Mouse (Mus musculus) mouse embryonic stem cell (cell line): ENCODE data around the gene Apoa5.

Source experiments
- in situ Hi-C, 2 experiments: fragments of 300-500 bp; cut with MboI; formaldehyde crosslinking; loops; 1 replicate in 1 of 2; 3 replicates in 1 of 2; pipeline ENCODE4 v1.14.3; 2019 to 2020; ENCODE audit warnings: low sequenced_read_pairs in 2 of 2, low pct_unique_long_range_greater_than_20kb in 1 of 2, mixed read lengths in 1 of 2; ENCODE audit not compliant: unreplicated experiment in 1 of 2

Gene Apoa5

GRCm38 (mm10) chr9:46256658-46257385 is 11.6 kb upstream of the Apoa5 start:
- in situ Hi-C loops, result no loop called here

- in situ Hi-C loops, result no loop called here
Measured at GRCm38 (mm10) chr9:46257546-46257945, 10.9 kb upstream of the Apoa5 start.

GRCm38 (mm10) chr9:46259111-46259510 is 9.3 kb upstream of the Apoa5 start:
- in situ Hi-C loops, result no loop called here

GRCm38 (mm10) chr9:46261131-46261530 is 7.3 kb upstream of the Apoa5 start:
- in situ Hi-C loops, result no loop called here

GRCm38 (mm10) chr9:46269125-46269524 is 692 bp downstream of the Apoa5 start:
- in situ Hi-C loops, result no loop called here

GRCm38 (mm10) chr9:46270782-46271181 is 2.3 kb downstream of the Apoa5 start:
- in situ Hi-C loops, result no loop called here

GRCm38 (mm10) chr9:46272070-46272469 is 3.6 kb downstream of the Apoa5 start:
- in situ Hi-C loops, result no loop called here

GRCm38 (mm10) chr9:46272677-46273454 is 4.4 kb downstream of the Apoa5 start, which contains the start of gene Zpr1:
Zpr1 (plus strand) TSS chr9:46273064.
- in situ Hi-C loops, result no loop called here

GRCm38 (mm10) chr9:46274494-46274893 is 6.1 kb downstream of the Apoa5 start:
- in situ Hi-C loops, result no loop called here

- in situ Hi-C loops, result no loop called here
Measured at GRCm38 (mm10) chr9:46282631-46283436, 14.4 kb downstream of the Apoa5 start, which contains the start of gene Bud13. Bud13 (plus strand) TSS chr9:46283008.

GRCm38 (mm10) chr9:46298381-46298780 is 29.9 kb downstream of the Apoa5 start:
- in situ Hi-C loops, result no loop called here

GRCm38 (mm10) chr9:46302142-46302541 is 33.7 kb downstream of the Apoa5 start:
- in situ Hi-C loops, result no loop called here

- in situ Hi-C loops, result no loop called here
Measured at GRCm38 (mm10) chr9:46309121-46309520, 40.7 kb downstream of the Apoa5 start.

- in situ Hi-C loops, result no loop called here
Measured at GRCm38 (mm10) chr9:46314507-46314906, 46.1 kb downstream of the Apoa5 start.

GRCm38 (mm10) chr9:46314921-46315320 is 46.5 kb downstream of the Apoa5 start:
- in situ Hi-C loops, result no loop called here

GRCm38 (mm10) chr9:46315807-46316365 is 47.5 kb downstream of the Apoa5 start:
- in situ Hi-C loops, result no loop called here

GRCm38 (mm10) chr9:46316388-46316787 is 48.0 kb downstream of the Apoa5 start:
- in situ Hi-C loops, result no loop called here

- in situ Hi-C loops, result no loop called here
Measured at GRCm38 (mm10) chr9:46316909-46317308, 48.5 kb downstream of the Apoa5 start.

GRCm38 (mm10) chr9:46317957-46318356 is 49.5 kb downstream of the Apoa5 start:
- in situ Hi-C loops, result no loop called here
